Mouse (Mus musculus): ENCODE data around the gene 1700019A02Rik.
A peak's percentile ranks its signal among the peaks of the same experiment; 100 is the strongest.

1700019A02Rik gene

GRCm38 (mm10) chr1:53187536-53187935 lies at the start of gene 1700019A02Rik:
Gene 1700019A02Rik (minus strand): TSS chr1:53187636.
- no peak for DNase-seq (ENCODE audit: low read depth, low spot score)

DNA sequence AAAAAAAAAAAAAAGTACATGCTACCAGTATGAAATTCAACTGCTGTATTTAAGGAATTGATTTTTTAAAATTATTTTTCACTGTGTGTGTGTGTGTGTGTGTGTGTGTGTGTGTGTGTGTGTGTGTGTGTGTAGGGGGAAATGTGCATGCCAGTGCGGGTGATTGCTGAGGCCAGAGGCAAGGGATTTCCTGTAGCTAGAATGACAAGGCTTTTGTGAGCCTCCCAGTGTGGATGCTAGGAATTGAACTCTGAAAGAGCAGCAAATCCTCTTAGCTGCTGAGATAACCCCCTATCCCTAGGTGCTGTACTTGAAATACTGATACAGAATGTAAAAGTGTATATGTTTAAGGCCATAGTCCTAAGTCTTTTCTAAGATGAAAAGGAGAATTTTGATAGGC lies 38.6 kb upstream of the 1700019A02Rik start:
- no peak for DNase-seq (ENCODE audit: low read depth, low spot score)

DNA sequence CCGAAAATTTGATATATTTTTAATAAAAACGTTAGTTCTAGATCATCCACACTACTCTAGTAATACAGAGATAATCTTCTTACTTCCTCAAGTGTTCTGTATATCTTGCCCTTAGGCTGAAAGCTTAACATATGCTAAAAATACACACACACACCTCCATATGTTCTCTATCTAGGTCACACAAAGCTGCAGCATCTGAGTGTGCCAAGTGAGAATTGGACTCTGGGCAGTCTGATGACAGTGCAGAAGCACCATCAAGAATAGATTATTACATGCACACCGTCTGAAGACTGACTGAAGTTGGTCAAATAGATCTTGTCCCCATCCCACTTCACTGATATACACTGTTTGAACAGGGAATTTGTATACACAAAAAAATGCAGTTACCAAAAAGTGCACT lies 38.2 kb upstream of the 1700019A02Rik start:
- DNase-seq (ENCODE audit: low read depth, low spot score), result no peak

- DNase-seq (ENCODE audit: low read depth, low spot score), result no peak
Observed at GRCm38 (mm10) chr1:53224775-53225174, 37.3 kb upstream of the 1700019A02Rik start.

GRCm38 (mm10) chr1:53210136-53210535 lies 22.7 kb upstream of the 1700019A02Rik start:
- DNase-seq (ENCODE audit: low read depth, low spot score), result no peak

GRCm38 (mm10) chr1:53203902-53204301 lies 16.5 kb upstream of the 1700019A02Rik start:
- no peak for DNase-seq (ENCODE audit: low read depth, low spot score)

DNA sequence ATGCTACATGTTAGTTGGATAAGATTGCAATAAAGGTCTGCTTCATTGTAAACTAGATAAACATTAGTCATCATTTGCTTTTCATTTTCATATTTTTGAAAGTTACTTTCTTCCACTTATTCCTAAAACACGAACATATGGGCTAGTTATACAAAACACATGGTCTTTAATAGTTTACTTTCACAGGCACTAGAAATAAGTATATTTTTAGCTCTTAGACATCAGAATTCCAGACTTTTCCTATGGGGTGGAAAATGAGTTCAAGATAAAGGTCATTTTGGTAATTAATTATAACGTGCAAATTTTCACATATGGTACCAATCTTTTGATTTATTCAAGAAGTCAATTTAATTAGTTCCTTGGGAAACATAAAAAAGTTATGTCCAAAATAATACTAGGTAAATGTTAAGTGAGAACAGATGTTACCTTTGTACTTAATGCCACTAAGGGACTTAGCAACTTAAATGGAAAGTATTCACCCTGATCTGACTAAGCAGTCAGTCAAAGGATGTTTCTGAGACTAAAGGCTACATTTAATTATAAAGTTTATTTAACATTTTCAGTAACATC lies 14.3 kb upstream of the 1700019A02Rik start:
- DNase-seq (ENCODE audit: low read depth, low spot score), result peak; percentile 1

GRCm38 (mm10) chr1:53194536-53194935 lies 7.1 kb upstream of the 1700019A02Rik start:
- no peak for DNase-seq (ENCODE audit: low read depth, low spot score)

- DNase-seq (ENCODE audit: low read depth, low spot score), result no peak
Observed at GRCm38 (mm10) chr1:53191234-53191633, 3.8 kb upstream of the 1700019A02Rik start.

DNA sequence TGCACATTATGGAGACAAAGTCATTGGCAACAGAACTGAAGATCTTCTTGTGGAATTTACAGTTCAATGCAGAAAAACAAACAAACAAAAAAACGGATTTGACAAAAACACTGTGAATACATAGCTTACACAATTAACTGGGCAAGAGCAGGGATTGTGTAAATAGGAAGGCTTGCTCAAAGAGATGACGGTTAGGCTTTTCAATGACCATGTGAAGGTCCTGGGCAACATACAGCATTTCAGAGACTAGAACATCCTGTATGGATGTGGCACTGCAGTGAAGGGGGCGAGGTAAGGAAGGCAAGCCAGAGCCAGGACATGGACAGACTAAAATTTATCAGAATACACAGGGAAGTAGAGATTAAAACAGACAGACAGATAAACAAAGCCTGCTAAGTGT lies 2.2 kb upstream of the 1700019A02Rik start:
- DNase-seq (ENCODE audit: low read depth, low spot score), result no peak

DNA sequence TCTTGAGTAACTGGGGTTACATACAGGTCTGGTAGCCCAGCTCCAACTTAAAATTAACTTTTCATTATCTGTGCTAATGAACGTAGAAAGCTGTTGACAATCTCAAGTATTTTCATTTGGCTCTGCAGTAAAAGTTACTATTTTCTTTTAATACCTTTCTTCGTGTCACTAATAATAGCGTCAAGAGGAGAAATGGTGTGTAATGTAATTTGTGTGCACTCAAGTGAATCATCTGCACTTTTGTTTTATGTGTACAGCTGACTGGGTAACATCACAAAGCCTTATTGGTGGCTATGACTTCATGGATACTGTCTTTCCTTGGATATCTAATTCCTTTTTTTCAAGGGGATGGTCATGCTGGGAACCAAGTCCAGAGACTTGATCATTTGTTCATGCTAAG lies 1.1 kb downstream of the 1700019A02Rik start:
- DNase-seq (ENCODE audit: low read depth, low spot score), result no peak

DNA sequence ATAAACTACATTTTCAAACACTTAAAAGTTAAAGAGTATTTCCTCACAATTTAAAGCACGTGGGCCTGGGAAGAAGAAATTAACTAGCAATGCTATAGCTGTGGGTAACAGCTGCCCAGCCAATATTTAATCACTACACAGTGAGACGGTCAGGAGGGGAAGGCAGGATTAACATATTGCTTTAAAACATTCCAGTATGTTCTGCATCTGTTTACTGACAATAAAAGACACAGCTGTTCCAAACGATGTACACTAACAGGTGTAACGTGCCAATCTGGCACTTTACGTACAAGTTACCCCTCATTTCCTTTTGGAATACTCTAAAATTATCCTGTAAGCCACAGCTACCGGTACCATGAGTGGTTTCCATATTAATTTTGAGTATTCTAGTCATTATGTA lies 29.7 kb downstream of the 1700019A02Rik start:
- no peak for DNase-seq (ENCODE audit: low read depth, low spot score)

DNA sequence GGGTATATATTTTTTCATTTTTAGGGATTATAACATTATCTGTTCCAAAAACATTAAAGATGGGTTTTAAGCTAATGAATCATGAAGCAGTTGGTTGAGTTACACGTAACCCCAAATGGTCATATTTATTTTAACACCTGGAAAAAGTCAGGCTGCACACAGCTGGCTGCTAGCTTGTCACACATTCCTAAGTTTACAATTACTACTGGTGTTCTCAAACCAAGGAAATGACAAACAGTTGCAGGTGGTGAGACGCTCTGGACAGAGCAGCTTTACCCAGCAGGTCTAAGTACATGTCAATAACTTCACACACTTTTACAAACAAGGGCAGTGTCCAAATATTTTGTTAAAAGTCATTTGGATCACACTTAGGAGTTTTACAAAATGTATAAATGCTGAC lies 64.4 kb downstream of the 1700019A02Rik start:
- no peak for DNase-seq (ENCODE audit: low read depth, low spot score)

DNA sequence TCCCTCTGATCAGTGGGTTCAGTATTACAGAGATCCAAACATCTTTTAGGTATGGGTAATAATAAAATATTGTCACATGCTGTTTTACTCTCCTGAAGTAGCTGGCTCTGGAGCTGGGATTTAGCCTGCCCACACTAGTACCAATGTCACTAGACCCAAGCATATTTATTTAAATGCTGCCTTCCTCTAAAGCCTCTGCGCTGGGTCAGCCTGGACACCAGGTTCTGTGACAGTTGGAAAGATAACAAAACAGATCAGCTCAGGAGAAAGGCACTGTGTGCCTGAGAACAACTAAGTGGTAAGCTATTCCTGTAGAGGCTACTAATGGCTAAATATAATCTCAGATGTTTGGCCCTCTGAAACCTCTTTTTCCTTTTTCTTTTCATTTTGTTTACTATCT lies 76.9 kb downstream of the 1700019A02Rik start:
- no peak for DNase-seq (ENCODE audit: low read depth, low spot score)
